Mouse (Mus musculus): ENCODE measurements around the gene Pcsk5.

GRCm38 (mm10) chr19:17775097-17775496, 62.3 kb downstream of the Pcsk5 start:
- TF ChIP-seq POLR2AphosphoS2 (IDR thresholded peaks at IDR 0.05; ENCODE audit: insufficient read length, low read depth) (no peak), POLR2A (IDR thresholded peaks at IDR 0.05; ENCODE audit: insufficient read length, low read depth) (no peak), USF1 (IDR thresholded peaks at IDR 0.05; ENCODE audit: low read depth) (no peak), MAX (IDR thresholded peaks at IDR 0.05; ENCODE audit: low read depth) (no peak), CEBPB (IDR thresholded peaks at IDR 0.05; ENCODE audit: insufficient read depth, poor library complexity, severe bottlenecking) (no peak), MYOG (IDR thresholded peaks at IDR 0.05; ENCODE audit: control insufficient read depth in 1 of 3, insufficient read depth in 1 of 3, insufficient read length in 2 of 3, low read depth in 2 of 3) (no peak)

All from myocyte (in vitro differentiated cells).